Comparison of ENCODE assay signal across 14 mouse cellular contexts in genomic region chr4:108329840-108330239, GRCm38 (mm10). TPM values are rescaled to one million over a fixed set of nuclear protein-coding genes. Genes with fewer than 3 reads are reported as not detected.
"Had no signal": no experiment of that assay in that cellular context is flagged by ENCODE, and none has a peak within 500 bp of the region (broad histone marks: within the 10 kb centered on the region; RNA-seq: fewer than 3 reads in every experiment).

No protein-coding gene starts in this region.

- H3K9me3 ChIP-seq: limb, embryonic 13.5 days; midbrain, embryonic 10.5 days; midbrain, embryonic 15.5 days; neural tube, embryonic 13.5 days had no signal

- H3K4me3 ChIP-seq: limb, embryonic 13.5 days; midbrain, embryonic 10.5 days; midbrain, embryonic 15.5 days; neural tube, embryonic 13.5 days had no signal

- H3K27me3 ChIP-seq: limb, embryonic 13.5 days; midbrain, embryonic 15.5 days; neural tube, embryonic 13.5 days had no signal

- H3K27ac ChIP-seq: limb, embryonic 13.5 days; liver, embryonic 14.5 days; midbrain, embryonic 10.5 days; midbrain, embryonic 15.5 days; neural tube, embryonic 13.5 days had no signal

- ATAC-seq: midbrain, embryonic 15.5 days had no signal

- H3K9ac ChIP-seq: limb, embryonic 13.5 days; liver, embryonic 14.5 days; lung, embryonic 14.5 days; midbrain, embryonic 15.5 days; neural tube, embryonic 13.5 days had no signal

- DNase-seq: kidney, adult 18-20 months; kidney, postnatal 14 days; left cerebral cortex, postnatal 4 days; lung, embryonic 14.5 days; lung, postnatal 10 days; lung, postnatal 4 days; right cerebral cortex, postnatal 14 days; thymus, postnatal 4 days had no signal

- H3K36me3 ChIP-seq: midbrain, embryonic 15.5 days had no signal

- H3K4me2 ChIP-seq: limb, embryonic 13.5 days; lung, embryonic 14.5 days; midbrain, embryonic 15.5 days; neural tube, embryonic 13.5 days had no signal

RNA-seq across cellular contexts. Expression of gene Shisal2a, which starts 53.3 kb away (rescaled TPM):
- polyA plus RNA-seq: large intestine, adult 2 months had no signal
